Mouse (Mus musculus) myocyte (in vitro differentiated cells): ENCODE results near the gene Twf2.

Experiments
- CEBPB ChIP-seq: IDR thresholded peaks from 2 replicates; pipeline ENCODE4 v1.6.1; 2011; ENCODE audit warnings: mild to moderate bottlenecking, moderate library complexity; ENCODE audit not compliant: poor library complexity, insufficient read depth, severe bottlenecking
- E2F4 ChIP-seq: IDR thresholded peaks from one replicate; pipeline ENCODE4 v1.6.1; 2011; ENCODE audit warnings: mild to moderate bottlenecking, control low read depth, moderate library complexity; ENCODE audit not compliant: insufficient read depth
- MAX ChIP-seq: IDR thresholded peaks from one replicate; pipeline ENCODE4 v1.6.1; 2011; ENCODE audit warnings: low read depth, mild to moderate bottlenecking, control low read depth
- MYOD1 ChIP-seq, 3 experiments: IDR thresholded peaks; one replicate each; pipeline ENCODE4 v1.6.1; 2011; ENCODE audit warnings: control low read depth in 2 of 3, low read depth in 2 of 3, mild to moderate bottlenecking in 2 of 3, moderate library complexity in 1 of 3; ENCODE audit not compliant: insufficient read length in 2 of 3, control insufficient read depth in 1 of 3
- MYOG ChIP-seq, 3 experiments: IDR thresholded peaks; one replicate each; pipeline ENCODE4 v1.6.1; 2011; ENCODE audit warnings: control low read depth in 2 of 3, low read depth in 2 of 3, mild to moderate bottlenecking in 2 of 3; ENCODE audit not compliant: insufficient read length in 2 of 3, control insufficient read depth in 1 of 3, insufficient read depth in 1 of 3
- POLR2A ChIP-seq: IDR thresholded peaks from one replicate; pipeline ENCODE4 v1.6.1; 2011; ENCODE audit warnings: low read depth, mild to moderate bottlenecking, control low read depth, moderate library complexity; ENCODE audit not compliant: insufficient read length
- POLR2AphosphoS2 ChIP-seq: IDR thresholded peaks from one replicate; pipeline ENCODE4 v1.6.1; 2011; ENCODE audit warnings: low read depth, control low read depth; ENCODE audit not compliant: insufficient read length
- REST ChIP-seq: IDR thresholded peaks from one replicate; pipeline ENCODE4 v1.6.1; 2011; ENCODE audit warnings: mild to moderate bottlenecking, control low read depth, moderate library complexity; ENCODE audit not compliant: insufficient read depth, insufficient read length
- SRF ChIP-seq: IDR thresholded peaks from one replicate; pipeline ENCODE4 v1.6.1; 2011; ENCODE audit warnings: low read depth; ENCODE audit not compliant: control insufficient read depth, insufficient read length
- TCF12 ChIP-seq: IDR thresholded peaks from one replicate; pipeline ENCODE4 v1.6.1; 2011; ENCODE audit warnings: mild to moderate bottlenecking, control low read depth; ENCODE audit not compliant: poor library complexity, insufficient read depth, severe bottlenecking
- TCF3 ChIP-seq: IDR thresholded peaks from one replicate; pipeline ENCODE4 v1.6.1; 2011; ENCODE audit warnings: low read depth, control low read depth; ENCODE audit not compliant: insufficient read length
- USF1 ChIP-seq: IDR thresholded peaks from one replicate; pipeline ENCODE4 v1.6.1; 2011; ENCODE audit warnings: low read depth, mild to moderate bottlenecking, control low read depth, moderate library complexity

GRCm38 (mm10) chr9:106206515-106206914, 3.6 kb downstream of the Twf2 start:
- TF ChIP-seq MAX (no peak), USF1 (peak; percentile 78), POLR2A (peak; percentile 68), SRF (peak; percentile 63), TCF12 (no peak), E2F4 (no peak), CEBPB (no peak), POLR2AphosphoS2 (peak; percentile 72), MYOD1 (IDR thresholded peaks at IDR 0.05; ENCODE audit: control insufficient read depth in 1 of 3, insufficient read length in 2 of 3, low read depth in 2 of 3) (no peak), TCF3 (no peak), REST (no peak), MYOG (IDR thresholded peaks at IDR 0.05; ENCODE audit: control insufficient read depth in 1 of 3, insufficient read depth in 1 of 3, insufficient read length in 2 of 3, low read depth in 2 of 3) (no peak)
